Mouse (Mus musculus) CH12.LX (cell line): ENCODE data around the gene Wnt5a.

Experiments used
- CTCF ChIP-seq, 2 experiments: IDR thresholded peaks in 1 of 2; conservative IDR thresholded peaks in 1 of 2; 2 replicates each; pipeline ENCODE4 v1.5.1; 2011 to 2012; ENCODE audit warnings: low read depth in 2 of 2, low read length in 2 of 2, improper control_type of control experiment in 1 of 2, inconsistent platforms in 1 of 2, mild to moderate bottlenecking in 1 of 2, moderate library complexity in 1 of 2
- EP300 ChIP-seq: IDR thresholded peaks from 2 replicates; pipeline ENCODE4 v1.6.1; 2011; ENCODE audit warnings: low read length, improper control_type of control experiment
- ETS1 ChIP-seq: conservative IDR thresholded peaks from 2 replicates; pipeline ENCODE4 v1.6.1; 2012; ENCODE audit warnings: low read depth, mild to moderate bottlenecking, inconsistent platforms, low read length, improper control_type of control experiment, moderate library complexity
- MAX ChIP-seq: IDR thresholded peaks from 2 replicates; pipeline ENCODE4 v1.6.1; 2011; ENCODE audit warnings: low read length, improper control_type of control experiment
- MXI1 ChIP-seq: IDR thresholded peaks from 2 replicates; pipeline ENCODE4 v1.6.1; 2011; ENCODE audit warnings: mild to moderate bottlenecking, low read depth, low read length, improper control_type of control experiment
- PAX5 ChIP-seq: IDR thresholded peaks from 2 replicates; pipeline ENCODE4 v1.6.1; 2012; ENCODE audit warnings: low read length, inconsistent platforms, mixed read lengths
- POLR2A ChIP-seq: IDR thresholded peaks from 2 replicates; pipeline ENCODE4 v1.6.1; 2011; ENCODE audit warnings: low read depth, mild to moderate bottlenecking, improper control_type of control experiment, low read length
- UBTF ChIP-seq: IDR thresholded peaks from 2 replicates; pipeline ENCODE4 v1.6.1; 2012; ENCODE audit warnings: low read depth, mild to moderate bottlenecking, inconsistent platforms, low read length, improper control_type of control experiment, moderate library complexity
- USF2 ChIP-seq: conservative IDR thresholded peaks from 2 replicates; pipeline ENCODE4 v1.6.1; 2011; ENCODE audit warnings: low read depth, low read length, improper control_type of control experiment
- ZC3H11A ChIP-seq: IDR thresholded peaks from 2 replicates; pipeline ENCODE4 v1.6.1; 2012; ENCODE audit warnings: low read depth, mild to moderate bottlenecking, inconsistent platforms, low read length, improper control_type of control experiment

- TF ChIP-seq ETS1 (no peak), MAX (no peak), UBTF (no peak), EP300 (no peak), MXI1 (no peak), PAX5 (no peak), CTCF (conservative IDR thresholded peaks at IDR 0.05 in 1 of 2, IDR thresholded peaks at IDR 0.05 in 1 of 2; ENCODE audit: low read depth in 2 of 2, low read length in 2 of 2) (no peak), POLR2A (no peak), ZC3H11A (no peak), USF2 (no peak)
Measured at GRCm38 (mm10) chr14:28508288-28509258, 4.0 kb downstream of the Wnt5a start.
